Mouse (Mus musculus) A20 (cell line): ENCODE measurements at regions not wholly inside any gene's neighbourhood (a gene's known extent, or its start where the extent isn't known, plus 50 kb on each side); places are given as distances from the start of the nearest gene placed in this dataset.

ENCODE experiments used
- DNase-seq: peaks from one replicate; pipeline ENCODE4 v3.0.0-alpha.2; 2011; ENCODE audit warnings: low read depth, low spot score

- DNase-seq: no peak
These were observed 135.8 kb downstream of the Slc4a3 start for GRCm38 (mm10) chr1:75681913-75682312.

DNA sequence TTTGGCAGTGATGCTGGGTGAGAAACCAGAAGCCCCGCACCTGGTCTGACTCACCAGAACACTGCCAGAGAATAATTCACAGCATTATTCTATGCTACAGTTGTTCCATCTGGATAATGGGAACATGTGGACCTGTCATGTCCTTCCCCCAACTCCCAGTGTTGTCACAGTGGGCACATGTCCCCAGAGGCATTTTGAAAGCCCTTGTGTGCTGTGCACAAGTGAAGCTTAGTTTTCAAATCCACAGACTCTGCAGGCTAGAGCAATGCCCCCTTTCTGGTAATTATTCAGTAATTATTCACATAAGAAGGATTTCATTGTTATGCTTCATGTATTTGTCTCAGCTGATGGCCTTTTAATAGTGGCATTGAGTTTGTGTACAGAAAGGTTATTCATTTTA lies 146.7 kb downstream of the Slc4a3 start:
- no peak for DNase-seq

GRCm38 (mm10) chr1:75693231-75693914 lies 147.3 kb downstream of the Slc4a3 start:
- DNase-seq: no peak

GRCm38 (mm10) chr1:75704832-75705650 lies 159.0 kb downstream of the Slc4a3 start:
- no peak for DNase-seq

- DNase-seq: no peak
These were observed 160.1 kb downstream of the Slc4a3 start for GRCm38 (mm10) chr1:75706126-75706525.

GRCm38 (mm10) chr1:75723431-75723830 lies 177.4 kb downstream of the Slc4a3 start:
- DNase-seq: no peak

GRCm38 (mm10) chr1:75725329-75725728 lies 179.3 kb downstream of the Slc4a3 start:
- no peak for DNase-seq

DNA sequence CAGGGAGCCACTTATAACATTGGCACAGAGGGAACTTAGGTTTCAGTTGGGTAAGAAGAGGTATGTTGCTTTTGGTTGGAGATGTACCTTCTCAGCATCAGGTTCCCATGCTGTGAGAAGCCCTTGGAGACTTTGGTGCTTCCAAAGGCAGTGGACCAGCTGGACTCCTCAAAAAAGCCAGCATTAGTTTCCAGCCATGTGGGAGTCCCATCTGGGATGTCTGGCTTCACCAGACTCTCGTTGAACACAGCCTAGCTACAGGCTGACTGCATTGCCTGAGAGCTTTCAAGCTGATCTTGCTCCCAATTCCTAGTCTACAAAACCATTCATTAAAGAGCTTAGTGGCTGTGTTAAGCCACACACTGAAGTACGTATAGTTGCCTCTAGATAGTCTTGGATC lies 182.8 kb downstream of the Slc4a3 start:
- DNase-seq: no peak

- DNase-seq: no peak
These were observed 187.7 kb downstream of the Slc4a3 start for GRCm38 (mm10) chr1:75733791-75734190.

DNA sequence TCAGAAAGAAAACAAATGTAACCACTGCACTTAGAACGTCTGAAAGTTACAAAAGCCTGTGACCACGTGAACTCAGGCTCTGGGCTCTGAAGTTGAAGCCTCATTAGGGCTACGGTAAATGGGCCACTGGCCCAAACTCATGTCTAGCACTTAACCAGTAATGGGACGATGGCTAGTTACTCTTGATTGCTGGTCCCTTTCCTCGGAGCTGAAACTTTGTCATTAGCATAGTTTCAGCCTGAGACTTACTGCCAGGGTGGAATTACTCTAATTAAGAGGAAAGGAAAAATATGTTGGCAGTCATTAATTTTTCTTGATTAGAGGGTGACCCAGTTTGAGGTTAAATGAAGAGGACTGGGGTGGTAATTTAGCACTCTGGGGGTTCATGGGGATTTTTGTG lies 192.6 kb downstream of the Slc4a3 start:
- no peak for DNase-seq

DNA sequence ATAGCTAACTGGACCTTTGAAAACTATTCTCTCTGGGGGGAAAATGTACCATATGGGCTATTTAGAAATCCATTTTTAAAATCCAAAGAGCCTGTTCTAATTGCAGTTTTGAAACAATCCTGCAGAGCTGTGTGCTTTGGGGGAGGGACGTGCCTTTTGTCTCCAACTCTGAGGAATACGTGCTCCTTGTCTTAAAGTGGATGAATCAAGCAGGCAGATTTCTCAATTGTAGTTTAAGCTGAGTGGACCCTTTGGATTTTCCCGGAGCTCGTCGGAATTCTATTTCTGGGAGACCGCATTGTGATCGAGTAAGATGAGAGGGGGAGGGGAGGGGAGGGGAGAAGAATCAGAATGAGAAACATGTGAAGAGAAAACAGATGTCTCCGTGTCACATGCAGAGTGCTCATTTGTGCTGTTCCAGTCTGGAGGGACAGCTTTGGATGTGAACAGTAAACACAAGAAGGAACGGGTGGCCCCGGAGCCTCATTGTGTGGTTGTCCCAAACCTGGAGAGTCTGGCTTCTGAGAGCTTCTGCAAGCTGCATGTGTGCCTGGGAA lies 203.7 kb downstream of the Slc4a3 start:
- DNase-seq: no peak

DNA sequence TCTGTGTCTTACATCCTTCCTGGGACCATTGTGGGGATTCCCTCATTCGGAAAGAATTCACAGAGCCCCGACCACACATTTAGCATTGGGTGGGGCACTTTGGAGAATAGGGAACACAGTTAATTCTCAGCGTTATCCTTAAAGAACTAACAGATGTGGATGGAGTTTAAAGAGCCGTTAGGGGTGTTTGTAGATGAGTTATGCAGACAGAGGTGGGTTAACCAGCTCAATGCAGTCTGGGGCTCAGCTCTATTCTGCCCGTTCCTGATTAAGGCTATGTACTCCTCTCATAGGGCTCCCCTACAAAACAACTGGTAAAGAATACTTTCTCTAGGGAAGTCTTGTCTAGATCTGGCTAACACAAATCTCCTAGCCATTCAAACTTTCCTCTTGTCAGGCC lies 226.1 kb downstream of the Slc4a3 start:
- DNase-seq: no peak

- DNase-seq: no peak
These were observed 226.9 kb downstream of the Slc4a3 start for GRCm38 (mm10) chr1:75773014-75773413.

- DNase-seq: no peak
These were observed 232.8 kb downstream of the Slc4a3 start for GRCm38 (mm10) chr1:75778889-75779288.

- no peak for DNase-seq
These were observed 237.1 kb downstream of the Slc4a3 start for GRCm38 (mm10) chr1:75783206-75783605.

DNA sequence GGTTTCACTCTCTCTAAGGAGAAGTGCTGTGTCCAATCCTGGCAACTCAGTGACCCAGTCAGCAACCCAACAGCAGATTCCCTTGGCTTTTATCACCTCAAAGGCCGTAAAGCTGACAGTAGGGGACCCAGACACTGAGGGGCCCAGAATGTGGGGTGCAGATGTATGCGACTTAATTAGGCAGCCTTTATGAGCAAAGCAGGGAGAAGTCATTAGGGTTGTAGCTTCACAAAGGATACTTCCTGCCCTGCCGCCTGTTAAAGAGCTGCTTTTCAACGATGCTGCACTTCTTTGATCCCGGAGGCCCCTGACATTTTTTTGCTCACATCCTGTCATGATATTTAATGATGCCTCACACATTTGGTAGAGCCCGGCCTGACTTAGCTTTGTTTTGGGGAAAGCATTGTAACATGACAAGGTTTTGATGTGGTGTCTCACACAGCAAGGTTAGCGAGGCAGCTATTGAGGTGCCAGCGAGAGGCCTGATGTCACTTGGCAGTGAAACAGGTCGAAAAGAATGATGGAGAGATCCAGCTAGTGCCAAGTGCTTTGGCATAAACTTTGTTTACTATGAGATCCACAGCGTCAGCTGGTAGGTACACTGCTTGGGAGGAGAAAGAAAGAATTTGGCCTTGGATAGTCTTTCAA lies 240.2 kb downstream of the Slc4a3 start:
- DNase-seq: no peak

DNA sequence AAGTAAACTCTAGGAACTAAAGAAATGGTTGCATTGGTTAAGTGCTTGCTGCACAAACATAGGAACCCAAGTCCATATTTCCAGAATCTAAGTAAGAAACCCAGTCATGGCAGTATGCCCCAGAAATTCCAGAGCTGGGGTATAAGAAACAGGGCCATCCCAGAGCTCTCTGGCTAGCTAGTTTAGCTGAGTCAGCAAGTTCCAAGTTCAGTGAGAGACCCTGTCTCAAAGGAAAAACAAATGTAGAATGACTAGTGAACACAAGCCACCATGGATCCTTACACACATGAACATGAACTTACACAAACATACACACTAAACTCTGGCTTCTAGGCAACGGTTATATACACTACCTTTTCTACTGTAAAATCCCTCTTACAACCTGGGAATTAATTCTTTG lies 245.4 kb downstream of the Slc4a3 start:
- no peak for DNase-seq

- no peak for DNase-seq
These were observed 251.7 kb downstream of the Slc4a3 start for GRCm38 (mm10) chr1:75797793-75798192.

DNA sequence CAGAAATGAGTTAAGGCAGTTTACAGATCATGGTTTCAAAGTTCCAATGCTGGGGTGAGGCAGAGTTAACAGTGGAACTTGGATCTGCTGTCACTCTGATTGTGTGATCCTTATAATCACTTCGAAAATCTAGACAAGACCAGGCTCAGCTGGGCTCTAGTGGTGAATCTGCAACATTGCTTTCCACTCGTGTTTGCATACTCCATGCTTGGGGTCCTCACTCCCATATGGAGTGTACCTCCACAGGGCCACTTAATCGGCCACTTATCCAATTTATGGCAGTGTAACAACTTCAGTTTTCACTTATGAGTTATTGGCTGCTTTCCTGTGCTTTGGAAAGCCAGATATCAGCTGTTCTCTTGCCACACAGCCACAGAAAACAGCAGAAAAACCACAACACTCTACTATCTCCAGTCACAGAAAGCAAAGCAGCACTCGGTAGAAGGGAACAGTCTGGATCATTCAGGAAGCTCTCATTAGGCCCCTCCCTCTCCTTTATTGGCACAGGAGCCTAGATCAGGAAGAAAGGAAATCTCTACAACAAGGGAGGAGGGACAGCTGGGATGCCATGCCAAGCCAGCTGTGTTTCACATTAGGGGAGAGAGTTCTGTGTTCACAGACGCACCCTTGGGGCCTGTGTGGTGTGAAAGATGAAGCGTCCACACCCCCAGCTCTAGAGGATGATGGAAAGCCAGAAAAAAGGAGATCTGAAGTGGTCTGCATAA lies 252.5 kb downstream of the Slc4a3 start:
- DNase-seq: no peak

DNA sequence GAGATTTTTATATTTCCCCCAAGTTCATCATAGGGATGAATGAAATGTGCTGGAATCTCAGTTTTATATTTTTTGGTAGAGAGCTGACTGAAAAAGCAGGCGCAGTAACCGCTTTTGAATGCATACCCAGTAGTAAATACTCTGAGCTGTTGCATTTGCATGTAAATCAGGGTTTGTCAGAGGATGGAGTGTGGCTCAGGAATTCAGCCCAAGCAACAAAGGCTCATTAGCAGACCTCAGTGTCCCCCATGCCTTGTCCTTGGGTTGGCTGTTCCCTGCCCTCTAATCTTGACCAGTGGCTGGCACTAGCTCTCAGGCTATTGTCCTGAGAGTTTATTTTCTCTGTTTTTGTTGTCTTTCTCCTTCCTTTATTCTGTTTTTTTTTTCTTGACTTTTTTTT lies 258.4 kb downstream of the Slc4a3 start:
- no peak for DNase-seq

DNA sequence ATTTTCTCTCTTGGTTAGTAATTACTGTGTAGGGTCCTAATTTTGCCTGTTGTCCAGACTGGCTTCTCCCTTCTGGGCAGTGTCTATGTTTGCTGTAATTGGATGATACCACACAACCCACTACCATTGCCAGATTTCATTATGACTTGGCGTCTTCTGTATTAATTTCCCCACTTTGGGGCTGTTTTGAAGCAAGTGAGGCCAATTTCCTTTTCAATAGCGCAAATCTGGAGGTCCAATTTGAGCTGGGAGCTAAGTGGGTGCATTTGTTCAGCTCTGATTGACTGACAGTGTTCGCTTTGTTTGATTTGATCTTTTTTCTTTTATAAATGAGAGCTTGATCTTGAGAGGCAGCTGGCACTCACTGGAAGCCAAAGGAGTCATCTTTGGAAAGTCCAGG lies 266.4 kb downstream of the Slc4a3 start:
- no peak for DNase-seq

DNA sequence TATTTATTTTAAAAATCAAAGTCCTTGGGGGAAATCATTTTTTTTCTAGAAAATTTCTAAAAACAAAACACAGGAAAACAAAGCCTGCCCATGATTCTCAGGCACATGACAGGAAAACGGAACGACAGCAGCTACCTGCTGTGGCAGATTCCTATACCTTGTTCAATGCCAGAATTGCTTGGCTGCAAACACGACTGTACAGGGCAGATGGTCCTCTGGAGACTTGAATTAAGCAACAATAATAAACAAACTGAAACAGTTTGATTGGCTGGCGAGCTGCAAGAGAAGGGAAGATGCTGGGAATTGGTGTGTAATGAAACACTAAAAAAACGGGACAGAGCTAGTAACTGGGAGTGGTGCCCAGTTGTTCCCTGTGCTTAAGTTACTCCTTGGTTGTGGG lies 280.1 kb downstream of the Slc4a3 start:
- no peak for DNase-seq
